Mouse (Mus musculus): ENCODE measurements around the gene Zkscan7. TPM values are rescaled to one million over a fixed set of nuclear protein-coding genes. Genes with fewer than 3 reads are reported as not detected.

Gene Zkscan7
- polyA plus RNA-seq, 1 experiment from 2014 or later = 4.9 TPM

DNA sequence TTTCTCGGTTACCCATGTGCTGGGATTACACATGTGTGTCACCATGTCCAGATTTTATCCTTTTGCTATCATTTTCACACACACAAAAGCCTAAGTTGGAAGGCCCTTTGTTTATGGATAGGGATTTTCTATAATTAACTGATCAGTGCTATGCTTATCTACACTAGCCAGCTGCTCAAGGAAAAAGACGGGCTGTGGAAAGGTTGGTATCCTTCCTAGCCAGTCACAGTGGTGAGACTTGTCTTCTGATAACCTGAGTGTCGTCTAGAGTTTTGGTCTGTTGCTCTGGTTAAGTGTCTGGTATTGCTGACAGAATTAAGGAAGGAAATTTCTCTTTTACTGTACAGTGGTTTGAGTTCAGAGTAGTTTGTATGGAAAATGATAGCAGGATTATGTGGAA, 43.4 kb downstream of the Zkscan7 start:
- H3K36me3 ChIP-seq (ENCODE audit: control insufficient read depth, insufficient read depth, low read length) = peaks cover 55% of the 10 kb centered on the region
- 0 out of 2 replicates have a peak, but pooled peaks cover 3% of the 10 kb centered on the region for H3K9me3 ChIP-seq (replicated peaks; ENCODE audit: control insufficient read depth, low read length)
- no peak overlapping the region for H3K4me2 ChIP-seq (ENCODE audit: low read depth, low read length)
- no peak for ATAC-seq (ENCODE audit: insufficient read depth, low FRiP score)
- no peaks in the 10 kb centered on the region for H3K27me3 ChIP-seq (ENCODE audit: control insufficient read depth, insufficient read depth, low read length)
- H3K9ac ChIP-seq (ENCODE audit: low read length) = no peak overlapping the region
- no peaks in the 10 kb centered on the region for H3K4me1 ChIP-seq (ENCODE audit: control insufficient read depth, insufficient read depth, low read length)
- no peak overlapping the region for H3K27ac ChIP-seq (ENCODE audit: low read length)
- 93% methylated on average over 3 of the region's 3 CpGs for WGBS
- H3K4me3 ChIP-seq (replicated peaks; ENCODE audit: low read length) = no peak overlapping the region

Other genes with a start within 250 kb of the Zkscan7 start
- gene Topaz1, start 138.3 kb upstream of the Zkscan7 start, polyA plus RNA-seq (2015; fragmentation: Nextera tagmentation; extraction: Ambion mirVana) = 0.04 TPM in 1 of 2 replicates, not detected in the other
- gene Tcaim, start 80.1 kb upstream of the Zkscan7 start, polyA plus RNA-seq (2015; fragmentation: Nextera tagmentation; extraction: Ambion mirVana) = 6.0 and 7.0 TPM in 2 replicates
- gene Gm35549, start 41.6 kb upstream of the Zkscan7 start, polyA plus RNA-seq (2015; fragmentation: Nextera tagmentation; extraction: Ambion mirVana) = 0.77 TPM in 1 of 2 replicates, not detected in the other
- gene Zfp445, start 19.7 kb upstream of the Zkscan7 start, polyA plus RNA-seq (2015; fragmentation: Nextera tagmentation; extraction: Ambion mirVana) = 70.9 and 79.6 TPM in 2 replicates
- 12.0 and 12.6 TPM in 2 replicates for gene Zfp105, start 37.4 kb downstream of the Zkscan7 start, polyA plus RNA-seq (2015; fragmentation: Nextera tagmentation; extraction: Ambion mirVana)
- gene 1110059G10Rik, start 65.3 kb downstream of the Zkscan7 start, polyA plus RNA-seq (2015; fragmentation: Nextera tagmentation; extraction: Ambion mirVana) = 27.4 and 32.7 TPM in 2 replicates
- gene Kif15, start 65.4 kb downstream of the Zkscan7 start, polyA plus RNA-seq (2015; fragmentation: Nextera tagmentation; extraction: Ambion mirVana) = 32.0 and 36.2 TPM in 2 replicates
- gene Tmem42, start 135.6 kb downstream of the Zkscan7 start, polyA plus RNA-seq (2015; fragmentation: Nextera tagmentation; extraction: Ambion mirVana) = 18.7 and 20.7 TPM in 2 replicates
- gene Tgm4, start 149.0 kb downstream of the Zkscan7 start, polyA plus RNA-seq (2015; fragmentation: Nextera tagmentation; extraction: Ambion mirVana) = 0.48 and 0.50 TPM in 2 replicates
- 73.4 and 78.5 TPM in 2 replicates for gene Zdhhc3, start 227.5 kb downstream of the Zkscan7 start, polyA plus RNA-seq (2015; fragmentation: Nextera tagmentation; extraction: Ambion mirVana)
- gene Exosc7, start 227.5 kb downstream of the Zkscan7 start, polyA plus RNA-seq (2015; fragmentation: Nextera tagmentation; extraction: Ambion mirVana) = 112 and 125 TPM in 2 replicates